ENCODE assay signal across 22 mouse cellular contexts in the genomic region with DNA sequence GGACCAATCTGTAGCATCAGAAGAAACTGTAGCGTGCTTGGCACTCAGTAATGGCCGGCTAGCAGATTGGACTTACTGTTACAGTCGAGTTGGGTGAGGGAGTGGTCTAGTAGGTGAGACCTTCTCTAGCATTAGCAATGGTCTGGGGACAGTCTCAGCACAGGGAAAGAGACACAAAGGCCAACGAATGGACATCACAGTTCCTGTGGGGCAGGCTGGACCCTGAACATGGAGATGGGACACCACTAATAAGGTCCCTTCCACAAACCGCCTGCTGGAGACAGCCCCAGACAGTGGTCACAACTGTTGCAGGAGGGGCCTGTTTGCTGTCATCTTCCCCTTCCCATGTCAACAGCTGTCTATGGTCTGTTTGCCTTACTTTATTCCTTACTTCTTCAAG.
"Had no signal": no experiment of that assay in that cellular context is flagged by ENCODE, and none has a peak within 500 bp of the region (broad histone marks: within the 10 kb centered on the region; RNA-seq: fewer than 3 reads in every experiment).

No protein-coding gene starts in this region.

- H3K9me3 ChIP-seq: limb, embryonic 10.5 days; limb, embryonic 13.5 days; neural tube, embryonic 12.5 days; neural tube, embryonic 15.5 days had no signal

- H3K27me3 ChIP-seq: limb, embryonic 13.5 days; neural tube, embryonic 12.5 days; neural tube, embryonic 15.5 days had no signal

- ATAC-seq: intestine, postnatal 0 days; liver, postnatal 0 days; lung, postnatal 0 days had no signal

- H3K27ac ChIP-seq: limb, embryonic 10.5 days; limb, embryonic 13.5 days; liver, embryonic 14.5 days; neural tube, embryonic 12.5 days; neural tube, embryonic 15.5 days; stomach, postnatal 0 days had no signal

- H3K4me2 ChIP-seq: limb, embryonic 13.5 days; lung, embryonic 14.5 days; neural tube, embryonic 12.5 days; neural tube, embryonic 15.5 days had no signal

- H3K4me3 ChIP-seq: limb, embryonic 10.5 days; limb, embryonic 13.5 days; neural tube, embryonic 12.5 days; neural tube, embryonic 15.5 days had no signal

- DNase-seq: kidney, postnatal 10 days; kidney, postnatal 36 days; layer of hippocampus, adult 9-11 months; liver; liver, postnatal 0 days; lung, embryonic 14.5 days; lung, postnatal 36 days; midbrain, embryonic 14.5 days; right cerebral cortex, adult 18-20 months; right cerebral cortex, postnatal 14 days; right cerebral cortex, postnatal 4 days; thymus, adult 2 months; thymus, postnatal 14 days; thymus, postnatal 4 days had no signal

- H3K9ac ChIP-seq: limb, embryonic 13.5 days; neural tube, embryonic 12.5 days; neural tube, embryonic 15.5 days had no signal
